Mouse (Mus musculus): ENCODE data around the gene Nkain2. TPM values are rescaled to one million over a fixed set of nuclear protein-coding genes. Genes with fewer than 3 reads are reported as not detected.

Nkain2 gene
- not detected in 2 replicates for total RNA-seq (2023)

DNA sequence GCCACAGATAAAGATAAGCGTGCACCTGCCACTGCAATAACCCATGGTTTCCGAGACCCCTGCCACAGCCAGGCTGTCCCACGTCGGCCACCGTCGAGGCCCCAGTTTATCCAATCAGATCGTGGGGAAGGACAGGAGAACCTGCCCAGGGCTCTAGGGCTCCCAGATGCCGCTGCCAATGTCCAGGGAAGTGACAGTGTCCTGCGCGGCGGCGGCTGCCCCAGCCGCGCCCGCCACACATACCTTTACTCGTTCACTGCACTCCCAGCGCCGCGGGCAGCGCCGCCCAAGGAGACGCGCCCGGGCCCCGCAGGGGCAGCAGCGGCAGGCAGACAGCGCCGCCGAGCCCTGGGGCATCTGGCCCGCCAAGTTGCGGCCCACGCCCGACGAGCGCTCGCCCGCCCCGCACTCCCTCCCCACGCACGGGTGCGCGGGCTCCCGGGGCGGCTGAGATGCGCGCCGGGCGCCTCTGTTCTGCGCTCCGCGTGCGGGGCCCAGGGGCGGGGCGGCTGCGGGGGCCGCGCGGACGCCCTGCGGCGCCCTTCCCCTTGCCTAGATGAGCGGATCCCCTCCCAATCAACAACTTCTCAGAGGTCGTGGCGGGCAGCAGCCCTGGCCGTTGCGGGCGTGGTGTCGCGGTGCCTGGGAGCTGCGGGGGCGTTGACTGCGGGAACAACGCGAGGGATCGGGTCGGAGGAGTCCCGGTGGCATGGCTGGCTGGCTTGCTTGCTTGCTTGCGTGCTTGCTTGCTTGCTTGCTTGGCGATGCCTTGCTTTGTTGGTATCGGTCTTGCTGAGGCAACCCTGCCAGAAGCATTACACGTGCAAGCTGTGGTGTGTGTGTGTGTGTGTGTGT lies at the start of gene Nkain2:
Nkain2 (minus strand) TSS at position 811 of the 855 bp plus-strand sequence.

Other genes starting within 250 kb of the Nkain2 start
- not detected in 2 replicates for gene Trdn, start 190.1 kb upstream of the Nkain2 start, total RNA-seq (2023)

All from neutrophil, adult 65 days (primary cell).